Mouse (Mus musculus): ENCODE data around the gene C2cd3. TPM values are rescaled to one million over a fixed set of nuclear protein-coding genes. Genes with fewer than 3 reads are reported as not detected.
A peak's percentile ranks its signal among the peaks of the same experiment; 100 is the strongest.

The C2cd3 gene
- polyA plus RNA-seq, 1 experiment from 2014 or later, result 14.5 TPM

DNA sequence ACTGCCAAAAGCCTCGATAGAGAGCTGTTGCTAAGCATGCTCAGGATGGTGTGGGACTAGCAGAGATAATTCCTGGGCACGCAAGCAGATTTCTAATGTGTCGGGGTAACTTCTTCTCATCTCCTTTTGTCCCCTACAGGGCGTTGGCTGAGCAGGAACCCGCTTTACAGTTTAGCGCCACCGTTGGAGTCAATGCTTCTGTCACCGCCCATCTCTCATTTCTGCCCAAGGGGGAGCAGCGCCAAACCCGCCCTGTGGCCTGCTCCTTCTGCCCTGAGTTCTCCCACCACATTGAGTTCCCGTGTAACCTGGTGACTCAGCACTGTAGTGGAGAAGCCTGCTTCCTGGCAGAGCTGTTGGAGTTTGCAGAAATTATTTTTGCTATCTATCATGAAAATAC, 57.9 kb downstream of the C2cd3 start:
- Histone ChIP-seq H3K4me2 (ENCODE audit: low read depth, low read length) (no peak overlapping the region), H3K36me3 (ENCODE audit: control insufficient read depth, insufficient read depth) (peaks cover 42% of the 10 kb centered on the region), H3K9me3 (replicated peaks; ENCODE audit: control insufficient read depth, low read length) (no peaks in the 10 kb centered on the region), H3K4me3 (ENCODE audit: low read length) (no peak overlapping the region), H3K27ac (ENCODE audit: low read length) (peak overlapping the region; percentile 22; the same call in 1 of the 2 replicates), H3K4me1 (ENCODE audit: control insufficient read depth, insufficient read depth, low read length) (peaks cover 4% of the 10 kb centered on the region; the same call in 1 of the 2 replicates), H3K27me3 (ENCODE audit: control insufficient read depth, insufficient read depth, low read length) (no peaks in the 10 kb centered on the region), H3K9ac (ENCODE audit: low read length) (no peak overlapping the region)
- ATAC-seq (replicated peaks; ENCODE audit: extremely low read depth, insufficient read depth, low FRiP score), result no peak
- 82% methylated on average over 11 of the region's 11 CpGs for WGBS

DNA sequence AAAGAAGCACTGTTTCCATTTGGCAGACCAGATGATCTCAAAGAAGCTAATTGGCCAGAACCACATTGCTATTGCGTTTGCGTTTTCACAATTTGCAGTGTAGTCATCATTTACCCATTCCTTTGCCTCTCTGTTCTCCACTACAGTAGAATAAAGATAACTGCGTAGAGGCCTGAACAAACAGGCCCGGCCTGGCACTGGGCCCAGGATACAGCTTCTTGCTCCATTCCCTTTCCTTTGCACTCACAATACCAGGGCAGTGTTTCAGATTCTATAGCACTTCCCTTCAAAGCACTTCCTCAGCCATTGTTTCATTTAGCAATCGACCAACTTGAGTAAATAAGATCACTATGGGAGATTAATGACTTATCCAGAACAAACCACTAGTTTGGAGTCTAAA, 59.1 kb downstream of the C2cd3 start:
- H3K4me1 ChIP-seq (ENCODE audit: control insufficient read depth, insufficient read depth, low read length), result peaks cover 4% of the 10 kb centered on the region; the same call in 1 of the 2 replicates
- H3K4me2 ChIP-seq (ENCODE audit: low read depth, low read length), result no peak overlapping the region
- no peak overlapping the region for H3K9ac ChIP-seq (ENCODE audit: low read length)
- peak; percentile 84 for ATAC-seq (replicated peaks; ENCODE audit: extremely low read depth, insufficient read depth, low FRiP score)
- no peaks in the 10 kb centered on the region for H3K9me3 ChIP-seq (replicated peaks; ENCODE audit: control insufficient read depth, low read length)
- no peak overlapping the region for H3K4me3 ChIP-seq (ENCODE audit: low read length)
- 60% methylated on average over 5 of the region's 5 CpGs for WGBS
- H3K27me3 ChIP-seq (ENCODE audit: control insufficient read depth, insufficient read depth, low read length), result no peaks in the 10 kb centered on the region
- peak overlapping the region; percentile 61 for H3K27ac ChIP-seq (ENCODE audit: low read length)
- peaks cover 37% of the 10 kb centered on the region for H3K36me3 ChIP-seq (ENCODE audit: control insufficient read depth, insufficient read depth)

DNA sequence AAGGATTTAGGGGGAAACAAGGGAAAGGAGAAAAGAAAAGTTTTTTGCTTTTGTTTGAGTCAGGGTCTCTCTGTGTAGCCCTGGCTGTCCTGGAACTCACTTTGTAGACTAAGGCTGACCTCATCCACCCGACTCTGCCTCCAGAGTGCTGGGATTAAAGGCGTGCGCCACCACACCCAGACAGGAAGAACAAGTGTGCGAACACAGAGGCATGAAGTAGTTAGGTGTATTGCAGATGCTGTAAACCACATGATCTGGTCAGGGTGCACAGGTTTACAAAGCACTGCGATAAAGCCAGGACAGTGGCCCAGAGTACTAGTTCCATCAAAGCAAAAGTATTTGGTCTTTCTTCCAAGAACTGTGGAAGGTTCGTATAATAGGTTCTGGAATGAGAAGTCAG, 61.3 kb downstream of the C2cd3 start:
- H3K4me2 ChIP-seq (ENCODE audit: low read depth, low read length), result no peak overlapping the region
- H3K27me3 ChIP-seq (ENCODE audit: control insufficient read depth, insufficient read depth, low read length), result no peaks in the 10 kb centered on the region
- 94% methylated on average over 6 of the region's 6 CpGs for WGBS
- no peak overlapping the region for H3K9ac ChIP-seq (ENCODE audit: low read length)
- peaks cover 43% of the 10 kb centered on the region for H3K36me3 ChIP-seq (ENCODE audit: control insufficient read depth, insufficient read depth)
- no peak for ATAC-seq (replicated peaks; ENCODE audit: extremely low read depth, insufficient read depth, low FRiP score)
- no peak overlapping the region for H3K27ac ChIP-seq (ENCODE audit: low read length)
- peaks cover 4% of the 10 kb centered on the region; the same call in 1 of the 2 replicates for H3K4me1 ChIP-seq (ENCODE audit: control insufficient read depth, insufficient read depth, low read length)
- H3K4me3 ChIP-seq (ENCODE audit: low read length), result no peak overlapping the region
- no peaks in the 10 kb centered on the region for H3K9me3 ChIP-seq (replicated peaks; ENCODE audit: control insufficient read depth, low read length)

DNA sequence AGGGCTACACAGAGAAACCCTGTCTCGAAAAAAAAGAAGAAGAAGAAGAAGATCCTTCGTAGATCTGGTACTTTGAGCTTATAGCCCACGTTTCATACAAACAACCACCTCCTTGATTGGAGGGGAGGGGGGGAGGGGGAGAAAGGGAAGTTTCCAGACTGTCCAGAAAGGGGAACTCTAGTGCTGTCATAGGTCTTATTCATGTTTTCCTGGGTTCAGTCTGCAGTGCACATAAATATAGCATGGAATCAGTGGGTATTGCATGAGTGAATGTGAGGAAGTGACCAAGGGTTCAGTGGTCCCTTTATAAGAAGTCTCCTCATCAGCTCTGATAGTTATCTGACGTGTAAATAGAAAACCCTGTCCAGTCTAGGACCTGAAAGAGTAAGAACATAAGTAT, 71.7 kb downstream of the C2cd3 start:
- ATAC-seq (replicated peaks; ENCODE audit: extremely low read depth, insufficient read depth, low FRiP score), result no peak
- Histone ChIP-seq H3K4me3 (ENCODE audit: low read length) (no peak overlapping the region), H3K9ac (ENCODE audit: low read length) (no peak overlapping the region), H3K9me3 (replicated peaks; ENCODE audit: control insufficient read depth, low read length) (no peaks in the 10 kb centered on the region), H3K4me1 (ENCODE audit: control insufficient read depth, insufficient read depth, low read length) (no peaks in the 10 kb centered on the region), H3K27ac (ENCODE audit: low read length) (no peak overlapping the region), H3K36me3 (ENCODE audit: control insufficient read depth, insufficient read depth) (peaks cover 29% of the 10 kb centered on the region), H3K4me2 (ENCODE audit: low read depth, low read length) (no peak overlapping the region), H3K27me3 (ENCODE audit: control insufficient read depth, insufficient read depth, low read length) (no peaks in the 10 kb centered on the region)
- WGBS, result 87% methylated on average over 4 of the region's 4 CpGs

DNA sequence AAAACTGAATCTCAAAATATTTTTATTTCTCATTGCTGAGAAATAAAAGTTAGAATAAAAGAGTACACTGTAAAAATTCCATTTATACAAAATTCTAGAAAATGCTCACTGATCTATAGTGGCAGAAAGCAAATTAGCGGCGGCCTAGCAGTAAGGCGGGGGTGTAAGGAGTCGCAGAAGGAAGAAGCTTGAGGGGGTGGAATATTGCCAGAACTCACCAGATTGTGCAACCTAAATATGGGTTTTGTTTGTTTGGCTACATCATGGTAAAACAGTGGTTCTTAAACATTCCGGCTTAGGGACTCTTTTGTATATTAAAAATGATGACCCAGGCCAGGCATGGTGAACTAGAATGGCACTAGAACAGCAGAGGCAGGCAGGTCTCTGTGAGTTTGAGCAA, 74.2 kb downstream of the C2cd3 start:
- no peaks in the 10 kb centered on the region for H3K9me3 ChIP-seq (replicated peaks; ENCODE audit: control insufficient read depth, low read length)
- H3K9ac ChIP-seq (ENCODE audit: low read length), result no peak overlapping the region
- ATAC-seq (replicated peaks; ENCODE audit: extremely low read depth, insufficient read depth, low FRiP score), result no peak
- H3K4me1 ChIP-seq (ENCODE audit: control insufficient read depth, insufficient read depth, low read length), result no peaks in the 10 kb centered on the region
- no peak overlapping the region for H3K4me2 ChIP-seq (ENCODE audit: low read depth, low read length)
- H3K27me3 ChIP-seq (ENCODE audit: control insufficient read depth, insufficient read depth, low read length), result no peaks in the 10 kb centered on the region
- H3K4me3 ChIP-seq (ENCODE audit: low read length), result no peak overlapping the region
- WGBS, result 97% methylated on average over 5 of the region's 5 CpGs
- peaks cover 34% of the 10 kb centered on the region for H3K36me3 ChIP-seq (ENCODE audit: control insufficient read depth, insufficient read depth)
- H3K27ac ChIP-seq (ENCODE audit: low read length), result no peak overlapping the region

DNA sequence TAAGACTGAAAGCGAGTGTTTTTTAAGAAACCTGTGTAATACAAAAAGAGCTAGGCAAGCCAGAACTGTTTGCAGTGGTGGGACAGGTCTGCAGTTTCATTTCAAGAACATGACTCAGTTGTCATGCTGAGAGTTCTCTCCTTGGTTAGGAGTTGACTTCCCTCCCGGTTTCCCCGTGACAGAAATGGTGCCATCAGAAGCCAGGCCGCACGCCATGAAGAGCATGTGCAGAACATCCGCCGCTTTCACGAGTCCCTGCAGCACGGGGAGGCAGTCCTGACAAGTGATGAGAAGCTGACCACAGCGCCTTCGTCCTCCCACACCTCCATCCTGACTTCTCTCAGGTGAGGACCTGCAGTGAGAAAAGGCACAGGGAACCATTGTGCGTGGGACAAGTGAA, 76.5 kb downstream of the C2cd3 start:
- Histone ChIP-seq H3K9me3 (replicated peaks; ENCODE audit: control insufficient read depth, low read length) (no peaks in the 10 kb centered on the region), H3K4me3 (ENCODE audit: low read length) (no peak overlapping the region), H3K4me2 (ENCODE audit: low read depth, low read length) (no peak overlapping the region), H3K4me1 (ENCODE audit: control insufficient read depth, insufficient read depth, low read length) (no peaks in the 10 kb centered on the region), H3K9ac (ENCODE audit: low read length) (no peak overlapping the region), H3K27ac (ENCODE audit: low read length) (no peak overlapping the region), H3K36me3 (ENCODE audit: control insufficient read depth, insufficient read depth) (peaks cover 39% of the 10 kb centered on the region), H3K27me3 (ENCODE audit: control insufficient read depth, insufficient read depth, low read length) (no peaks in the 10 kb centered on the region)
- 89% methylated on average over 12 of the region's 12 CpGs for WGBS
- no peak for ATAC-seq (replicated peaks; ENCODE audit: extremely low read depth, insufficient read depth, low FRiP score)

DNA sequence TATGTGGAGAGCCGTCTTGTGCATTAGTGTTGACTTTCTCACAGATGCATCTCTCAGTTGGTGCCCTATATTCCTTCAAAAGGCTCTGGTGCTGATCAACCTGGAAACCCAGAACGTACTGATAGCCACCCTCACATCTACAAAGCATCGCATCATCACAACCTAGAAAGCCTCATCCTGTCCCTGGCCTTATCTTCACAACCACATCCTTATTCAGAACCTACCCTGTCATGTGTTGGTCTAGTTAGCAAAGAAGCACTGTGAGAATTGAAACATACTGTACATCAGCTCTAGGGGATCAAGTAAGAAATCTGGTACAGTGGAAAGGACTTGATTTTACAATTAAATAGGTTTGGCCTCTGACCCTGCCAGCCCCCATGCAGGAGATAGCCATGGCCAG, 77.0 kb downstream of the C2cd3 start:
- WGBS, result 84% methylated on average over 3 of the region's 3 CpGs
- H3K9me3 ChIP-seq (replicated peaks; ENCODE audit: control insufficient read depth, low read length), result no peaks in the 10 kb centered on the region
- no peak overlapping the region for H3K27ac ChIP-seq (ENCODE audit: low read length)
- H3K36me3 ChIP-seq (ENCODE audit: control insufficient read depth, insufficient read depth), result peaks cover 39% of the 10 kb centered on the region
- H3K4me1 ChIP-seq (ENCODE audit: control insufficient read depth, insufficient read depth, low read length), result no peaks in the 10 kb centered on the region
- no peak overlapping the region for H3K4me2 ChIP-seq (ENCODE audit: low read depth, low read length)
- no peak overlapping the region for H3K4me3 ChIP-seq (ENCODE audit: low read length)
- no peak overlapping the region for H3K9ac ChIP-seq (ENCODE audit: low read length)
- no peaks in the 10 kb centered on the region for H3K27me3 ChIP-seq (ENCODE audit: control insufficient read depth, insufficient read depth, low read length)
- no peak for ATAC-seq (replicated peaks; ENCODE audit: extremely low read depth, insufficient read depth, low FRiP score)

DNA sequence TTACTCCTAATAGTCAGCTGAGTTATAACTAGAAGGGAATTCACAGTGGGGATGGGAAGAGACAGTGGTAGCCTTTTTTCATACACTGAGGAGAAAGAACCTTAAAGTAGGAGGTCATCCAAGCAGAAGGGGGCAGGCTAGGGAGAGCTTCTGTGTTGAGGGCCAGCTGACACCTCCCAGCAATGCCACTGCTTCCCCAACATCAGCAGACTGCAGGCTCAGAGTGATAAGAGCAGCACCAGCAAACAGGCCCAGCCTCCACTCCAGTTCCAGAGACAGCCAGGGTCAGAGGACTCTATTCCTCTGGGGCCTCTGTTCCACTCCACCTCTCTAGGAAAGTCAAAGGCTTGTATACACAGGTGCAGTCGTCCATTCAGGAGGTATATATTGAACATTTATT, 86.1 kb downstream of the C2cd3 start:
- H3K4me2 ChIP-seq (ENCODE audit: low read depth, low read length), result no peak overlapping the region
- H3K9ac ChIP-seq (ENCODE audit: low read length), result no peak overlapping the region
- H3K9me3 ChIP-seq (replicated peaks; ENCODE audit: control insufficient read depth, low read length), result no peaks in the 10 kb centered on the region
- peaks cover 8% of the 10 kb centered on the region for H3K4me1 ChIP-seq (ENCODE audit: control insufficient read depth, insufficient read depth, low read length)
- ATAC-seq (replicated peaks; ENCODE audit: extremely low read depth, insufficient read depth, low FRiP score), result no peak
- peaks cover 17% of the 10 kb centered on the region for H3K36me3 ChIP-seq (ENCODE audit: control insufficient read depth, insufficient read depth)
- H3K27me3 ChIP-seq (ENCODE audit: control insufficient read depth, insufficient read depth, low read length), result no peaks in the 10 kb centered on the region
- no peak overlapping the region for H3K27ac ChIP-seq (ENCODE audit: low read length)
- 42% methylated on average over 1 of the region's 1 CpGs for WGBS
- H3K4me3 ChIP-seq (ENCODE audit: low read length), result no peak overlapping the region

DNA sequence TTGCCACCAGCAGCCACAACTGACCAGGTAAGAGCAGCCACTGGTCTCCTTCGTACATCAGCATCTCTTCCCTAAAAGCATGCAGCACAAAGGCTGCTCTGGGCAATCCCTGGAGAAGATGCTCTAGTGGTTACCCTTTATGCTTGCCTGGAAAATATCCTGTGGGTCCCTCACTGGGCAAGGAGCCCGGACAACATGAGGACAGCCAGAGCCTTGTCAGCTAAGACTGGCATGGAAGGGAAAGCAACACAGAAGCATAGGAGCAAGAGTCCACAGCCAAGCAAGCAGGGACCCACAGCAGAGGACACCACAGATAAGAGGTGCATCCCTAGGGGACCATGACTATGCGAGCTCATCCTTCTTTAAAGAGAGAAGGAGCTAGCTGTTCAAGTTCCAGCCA, 87.8 kb downstream of the C2cd3 start:
- no peak for ATAC-seq (replicated peaks; ENCODE audit: extremely low read depth, insufficient read depth, low FRiP score)
- Histone ChIP-seq H3K4me2 (ENCODE audit: low read depth, low read length) (no peak overlapping the region), H3K27ac (ENCODE audit: low read length) (no peak overlapping the region), H3K36me3 (ENCODE audit: control insufficient read depth, insufficient read depth) (peaks cover 14% of the 10 kb centered on the region), H3K27me3 (ENCODE audit: control insufficient read depth, insufficient read depth, low read length) (no peaks in the 10 kb centered on the region), H3K9ac (ENCODE audit: low read length) (no peak overlapping the region), H3K9me3 (replicated peaks; ENCODE audit: control insufficient read depth, low read length) (no peaks in the 10 kb centered on the region), H3K4me3 (ENCODE audit: low read length) (no peak overlapping the region), H3K4me1 (ENCODE audit: control insufficient read depth, insufficient read depth, low read length) (peaks cover 15% of the 10 kb centered on the region)
- WGBS, result 82% methylated on average over 3 of the region's 3 CpGs
